Mouse (Mus musculus): ENCODE results near the gene Tmem175.

DNA sequence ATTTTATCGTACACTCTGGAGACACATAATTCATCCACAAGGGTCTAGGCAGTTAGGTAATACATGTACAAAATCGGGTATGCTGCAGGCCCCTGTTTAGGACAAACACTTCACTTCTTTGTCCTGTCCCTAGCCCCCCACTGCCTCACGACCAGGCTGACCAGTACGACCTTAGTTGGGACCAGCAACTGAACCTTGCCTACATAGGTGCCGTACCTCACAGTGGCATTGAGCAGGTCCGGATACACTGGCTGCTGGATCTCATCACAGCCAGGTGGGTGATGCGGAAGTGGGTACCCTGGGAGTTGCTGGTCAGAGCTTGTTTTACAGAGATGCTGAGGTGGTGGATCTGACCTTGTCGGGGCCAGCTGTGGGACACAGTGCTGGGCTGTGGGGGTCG lies 40.4 kb downstream of the Tmem175 start:
- TF ChIP-seq POLR2A (IDR thresholded peaks at IDR 0.05; ENCODE audit: borderline replicate concordance, insufficient read depth, low read length) (no peak), CTCF (IDR thresholded peaks at IDR 0.05; ENCODE audit: borderline replicate concordance, insufficient read depth, low read depth, low read length) (no peak)
